Mouse (Mus musculus) midbrain, embryonic 14.5 days (tissue): ENCODE data around the gene Sat2. TPM values are rescaled to one million over a fixed set of nuclear protein-coding genes. Genes with fewer than 3 reads are reported as not detected.

Experiments used
- ATAC-seq: fragments of 200-750 bp; cut with Nextera tagmentation; 2 replicates; pipeline ENCODE4 v1.8.0; 2017; ENCODE audit warnings: moderate number of reproducible peaks, moderate library complexity; ENCODE audit not compliant: low FRiP score, low TSS enrichment
- DNase-seq: peaks from one replicate; pipeline ENCODE4 v3.0.0-alpha.2; 2015
- H3K27ac ChIP-seq: fragments of 300-500 bp; sonication (generic); replicated peaks from 2 replicates; pipeline ENCODE4 v1.5.1; 2014; ENCODE audit warnings: mild to moderate bottlenecking, low read depth, low read length, moderate library complexity
- H3K27me3 ChIP-seq: fragments of 300-500 bp; sonication (generic); 2 replicates; pipeline ENCODE4 v1.6.1; 2014; ENCODE audit warnings: low read length, control low read depth, mixed read lengths; ENCODE audit not compliant: control insufficient read depth, insufficient read depth
- H3K36me3 ChIP-seq: fragments of 300-500 bp; sonication (generic); 2 replicates; pipeline ENCODE4 v1.6.1; 2014; ENCODE audit warnings: low read length, control low read depth; ENCODE audit not compliant: control insufficient read depth, insufficient read depth
- H3K4me1 ChIP-seq: fragments of 300-500 bp; sonication (generic); 2 replicates; pipeline ENCODE4 v1.6.1; 2014; ENCODE audit warnings: mild to moderate bottlenecking, antibody characterized with exemption, low read length, control low read depth; ENCODE audit not compliant: control insufficient read depth, insufficient read depth
- H3K4me2 ChIP-seq: fragments of 300-500 bp; sonication (generic); 2 replicates; pipeline ENCODE4 v1.6.1; 2014; ENCODE audit warnings: mild to moderate bottlenecking, low read length, moderate library complexity
- H3K4me3 ChIP-seq: fragments of 300-500 bp; sonication (generic); replicated peaks from 2 replicates; pipeline ENCODE4 v1.5.1; 2014; ENCODE audit warnings: low read depth, low read length
- H3K9ac ChIP-seq: fragments of 300-500 bp; sonication (generic); replicated peaks from 2 replicates; pipeline ENCODE4 v1.6.1; 2014; ENCODE audit warnings: mild to moderate bottlenecking, low read length, moderate library complexity
- H3K9me3 ChIP-seq: fragments of 300-500 bp; sonication (generic); 2 replicates; pipeline ENCODE4 v1.6.1; 2016; ENCODE audit warnings: low read length, control low read depth, mixed read lengths; ENCODE audit not compliant: control insufficient read depth
- WGBS: fragments of 180-500 bp; shearing (Covaris S2); extraction: QIAGEN DNeasy Blood & Tissue Kit; methylation state at CpG from one replicate; pipeline ENCODE4 v1.1.7; 2014; 5-methylcytosine and 5-hydroxymethylcytosine counted together
- polyA plus RNA-seq: library from polyadenylated mRNA; unstranded; fragments of >200 nt; fragmentation: Nextera tagmentation; extraction: Ambion mirVana; gene quantifications from 2 replicates; pipeline ENCODE4 v1.2.1, GENCODE M21; 2014

The Sat2 gene
- polyA plus RNA-seq, 1 experiment from 2014 or later = 21.6 TPM

GRCm38 (mm10) chr11:69632284-69633089 is 10.7 kb downstream of the Sat2 start, which contains the start of gene Fxr2:
Gene Fxr2 (plus strand): TSS chr11:69632990.
- Histone ChIP-seq H3K27me3 (no peaks in the 10 kb centered on the region), H3K4me2 (peak within 1 kb of the TSS; percentile 57), H3K27ac (peak within 1 kb of the TSS; percentile 96), H3K36me3 (peaks cover 3% of the 10 kb centered on the region; the same call in 1 of the 2 replicates), H3K9ac (peak within 1 kb of the TSS; percentile 94), H3K9me3 (no peaks in the 10 kb centered on the region), H3K4me3 (peak within 1 kb of the TSS; percentile 99), H3K4me1 (peaks cover 23% of the 10 kb centered on the region)
- under 1% methylated on average over 51 of the region's 56 CpGs for WGBS
- DNase-seq = peak; percentile 100
- peak; percentile 98 for ATAC-seq

- Histone ChIP-seq H3K36me3 (peaks cover 11% of the 10 kb centered on the region; the same call in 1 of the 2 replicates), H3K9me3 (no peaks in the 10 kb centered on the region), H3K4me3 (peak overlapping the region; percentile 99), H3K4me2 (peak overlapping the region; percentile 57), H3K4me1 (peaks cover 23% of the 10 kb centered on the region), H3K27ac (peak overlapping the region; percentile 96), H3K27me3 (no peaks in the 10 kb centered on the region), H3K9ac (peak overlapping the region; percentile 94)
- DNase-seq (no peak), ATAC-seq (peak; percentile 66)
- WGBS = under 1% methylated on average over 47 of the region's 50 CpGs
Measured at GRCm38 (mm10) chr11:69633128-69633866, 11.5 kb downstream of the Sat2 start.

- Histone ChIP-seq H3K4me1 (peaks cover 23% of the 10 kb centered on the region), H3K4me3 (no peak overlapping the region), H3K36me3 (peaks cover 25% of the 10 kb centered on the region), H3K4me2 (peak overlapping the region; percentile 57), H3K27ac (no peak overlapping the region), H3K9ac (0 out of 2 replicates have a peak overlapping the region, but pooled peaks have one; percentile 16), H3K9me3 (no peaks in the 10 kb centered on the region), H3K27me3 (no peaks in the 10 kb centered on the region)
- 88% methylated on average over 3 of the region's 3 CpGs for WGBS
- ATAC-seq = no peak
- DNase-seq = no peak
Measured at GRCm38 (mm10) chr11:69635471-69635870, 13.6 kb downstream of the Sat2 start.

- H3K4me3 ChIP-seq = no peak overlapping the region
- no peaks in the 10 kb centered on the region for H3K4me1 ChIP-seq
- ATAC-seq = no peak
- no peak overlapping the region for H3K27ac ChIP-seq
- no peaks in the 10 kb centered on the region for H3K9me3 ChIP-seq
- 96% methylated on average over 5 of the region's 5 CpGs for WGBS
- no peak overlapping the region for H3K4me2 ChIP-seq
- peaks cover 99% of the 10 kb centered on the region for H3K36me3 ChIP-seq
- DNase-seq = no peak
- no peaks in the 10 kb centered on the region for H3K27me3 ChIP-seq
- H3K9ac ChIP-seq = no peak overlapping the region
Measured at GRCm38 (mm10) chr11:69645860-69646259, 24.0 kb downstream of the Sat2 start.

GRCm38 (mm10) chr11:69653399-69653798 is 31.6 kb downstream of the Sat2 start:
- peak overlapping the region; percentile 32; the same call in 1 of the 2 replicates for H3K27ac ChIP-seq
- no peaks in the 10 kb centered on the region for H3K27me3 ChIP-seq
- no peak overlapping the region for H3K9ac ChIP-seq
- peaks cover 84% of the 10 kb centered on the region for H3K36me3 ChIP-seq
- ATAC-seq (no peak), DNase-seq (peak; percentile 50)
- H3K4me2 ChIP-seq = no peak overlapping the region
- no peak overlapping the region for H3K4me3 ChIP-seq
- H3K4me1 ChIP-seq = no peaks in the 10 kb centered on the region
- no peaks in the 10 kb centered on the region for H3K9me3 ChIP-seq
- WGBS = 47% methylated on average over 5 of the region's 5 CpGs

GRCm38 (mm10) chr11:69654760-69655159 is 32.9 kb downstream of the Sat2 start:
- Histone ChIP-seq H3K9me3 (no peaks in the 10 kb centered on the region), H3K4me2 (no peak overlapping the region), H3K4me1 (no peaks in the 10 kb centered on the region), H3K27ac (no peak overlapping the region), H3K36me3 (peaks cover 80% of the 10 kb centered on the region), H3K9ac (no peak overlapping the region; the same call in 1 of the 2 replicates), H3K4me3 (no peak overlapping the region), H3K27me3 (no peaks in the 10 kb centered on the region)
- DNase-seq (no peak), ATAC-seq (no peak)
- WGBS = 51% methylated on average over 9 of the region's 9 CpGs

- ATAC-seq (no peak), DNase-seq (peak; percentile 89)
- Histone ChIP-seq H3K4me3 (no peak within 1 kb of the TSS), H3K4me2 (no peak within 1 kb of the TSS; the same call in 1 of the 2 replicates), H3K9me3 (no peaks in the 10 kb centered on the region), H3K36me3 (peaks cover 73% of the 10 kb centered on the region), H3K9ac (peak within 1 kb of the TSS; percentile 16; the same call in 1 of the 2 replicates), H3K4me1 (no peaks in the 10 kb centered on the region), H3K27me3 (no peaks in the 10 kb centered on the region), H3K27ac (no peak within 1 kb of the TSS)
- WGBS = 21% methylated on average over 34 of the region's 34 CpGs
Measured at GRCm38 (mm10) chr11:69655264-69656064, 33.6 kb downstream of the Sat2 start, which contains the start of gene Sox15. Gene Sox15 (plus strand): TSS chr11:69655314.

- Histone ChIP-seq H3K4me1 (0 out of 2 replicates have a peak, but pooled peaks cover under 1% of the 10 kb centered on the region), H3K27me3 (no peaks in the 10 kb centered on the region), H3K4me3 (no peak overlapping the region), H3K9ac (no peak overlapping the region), H3K9me3 (no peaks in the 10 kb centered on the region), H3K36me3 (peaks cover 67% of the 10 kb centered on the region), H3K4me2 (no peak overlapping the region), H3K27ac (no peak overlapping the region)
- DNase-seq (no peak), ATAC-seq (no peak)
- 90% methylated on average over 5 of the region's 5 CpGs for WGBS
Measured at GRCm38 (mm10) chr11:69656065-69656455, 34.2 kb downstream of the Sat2 start.
